Mouse (Mus musculus) olfactory bulb, adult 2 months (tissue): Measurements from ENCODE around the gene Syngr4.

ENCODE experiments used
- CTCF ChIP-seq: fragments of 200-500 bp; IDR thresholded peaks from 2 replicates; pipeline ENCODE4 v1.5.1; 2012; ENCODE audit warnings: low read depth, mild to moderate bottlenecking, low read length, moderate library complexity; ENCODE audit not compliant: insufficient read depth
- POLR2A ChIP-seq: fragments of 200-500 bp; IDR thresholded peaks from 2 replicates; pipeline ENCODE4 v1.6.1; 2012; ENCODE audit warnings: mild to moderate bottlenecking, low read depth, low read length, moderate library complexity; ENCODE audit not compliant: insufficient read depth

- TF ChIP-seq CTCF (no peak), POLR2A (peak; percentile 29; the same call in 1 of the 2 replicates)
These were observed 19.8 kb upstream of the Syngr4 start for GRCm38 (mm10) chr7:45916056-45917003.
